Mouse (Mus musculus) G1E (cell line): Measurements from ENCODE around the gene Fbxo47.

Experiments used
- CTCF ChIP-seq: IDR thresholded peaks from 2 replicates; pipeline ENCODE4 v1.5.1; 2012; ENCODE audit warnings: low read depth, low read length, inconsistent platforms, mixed read lengths
- GATA1 ChIP-seq: IDR thresholded peaks from 2 replicates; pipeline ENCODE4 v1.6.1; 2012; ENCODE audit warnings: borderline replicate concordance, low read length, inconsistent platforms, mixed read lengths
- POLR2AphosphoS5 ChIP-seq: IDR thresholded peaks from 2 replicates; pipeline ENCODE4 v1.6.1; 2012; ENCODE audit warnings: low read depth, low read length, inconsistent platforms; ENCODE audit not compliant: insufficient replicate concordance
- TAL1 ChIP-seq: conservative IDR thresholded peaks from 2 replicates; pipeline ENCODE4 v1.6.1; 2012; ENCODE audit warnings: low read depth, low read length, inconsistent platforms, mixed read lengths

DNA sequence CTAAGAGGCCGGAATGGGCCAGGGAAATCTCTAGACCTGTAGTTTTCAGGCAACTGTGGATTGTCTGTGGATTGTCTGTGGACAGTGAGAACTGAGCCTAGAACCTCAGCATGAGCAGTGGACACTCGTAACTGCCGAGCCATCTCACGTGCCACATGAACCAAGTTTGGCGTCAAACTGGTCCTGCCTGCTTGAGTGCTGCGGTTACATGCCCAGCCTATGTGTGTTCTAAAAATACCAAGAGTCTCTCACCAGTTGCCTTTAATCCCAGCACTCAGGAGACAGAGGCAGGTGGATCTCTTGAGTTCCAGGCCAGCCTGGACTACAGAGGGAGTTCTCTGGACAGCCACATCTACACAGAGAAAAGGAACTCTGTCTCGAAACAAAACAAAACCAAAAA, 54.6 kb downstream of the Fbxo47 start:
- TF ChIP-seq GATA1 = no peak
- no peak for TF ChIP-seq CTCF
- TF ChIP-seq POLR2AphosphoS5 = no peak
- TF ChIP-seq TAL1 = no peak
